Mouse (Mus musculus): Measurements from ENCODE around the gene Gatad2b. TPM values are rescaled to one million over a fixed set of nuclear protein-coding genes. Genes with fewer than 3 reads are reported as not detected.
A peak's percentile ranks its signal among the peaks of the same experiment; 100 is the strongest.
"Not testable (repeated sequence)": the region's sequence is repeated elsewhere in the genome, so short reads cannot be mapped to it uniquely, and the experiment has no call there.

The Gatad2b gene
- total and polyA plus RNA-seq, 2 experiments = 6.3 to 7.1 TPM

GRCm38 (mm10) chr3:90250791-90251190 lies 42.2 kb upstream of the Gatad2b start:
- Histone ChIP-seq H3K79me2 (ENCODE audit: control insufficient read depth, insufficient read depth, low read length) (peaks cover 18% of the 10 kb centered on the region; the same call in 1 of the 2 replicates), H3K4me3 (ENCODE audit: insufficient read depth, low read depth, low read length) (no peak overlapping the region), H3K27ac (replicated peaks; ENCODE audit: insufficient read depth, low read depth, low read length) (no peak overlapping the region), H3K36me3 (ENCODE audit: control insufficient read depth, insufficient read depth, low read length) (peaks cover 9% of the 10 kb centered on the region; the same call in 1 of the 2 replicates), H3K27me3 (ENCODE audit: control insufficient read depth, insufficient read depth, low read length) (no peaks in the 10 kb centered on the region), H3K4me1 (ENCODE audit: control insufficient read depth, insufficient read depth, low read length) (peaks cover 10% of the 10 kb centered on the region), H3K9ac (ENCODE audit: low read depth, low read length) (no peak overlapping the region)
- no peak for DNase-seq (ENCODE audit: extremely low read depth, low read depth, low spot score)
- TF ChIP-seq POLR2A (IDR thresholded peaks at IDR 0.05; ENCODE audit: extremely low read depth, insufficient read depth, low read length) (no peak), CTCF (IDR thresholded peaks at IDR 0.05; ENCODE audit: low read depth, low read length) (no peak)
- 71% methylated on average over 6 of the region's 6 CpGs for WGBS

GRCm38 (mm10) chr3:90251731-90252226 lies 41.2 kb upstream of the Gatad2b start:
- not testable (repeated sequence) for DNase-seq (ENCODE audit: extremely low read depth, low read depth, low spot score); H3K4me3 ChIP-seq (ENCODE audit: insufficient read depth, low read depth, low read length); H3K27ac ChIP-seq (replicated peaks; ENCODE audit: insufficient read depth, low read depth, low read length); H3K27me3 ChIP-seq (ENCODE audit: control insufficient read depth, insufficient read depth, low read length); H3K4me1 ChIP-seq (ENCODE audit: control insufficient read depth, insufficient read depth, low read length); H3K36me3 ChIP-seq (ENCODE audit: control insufficient read depth, insufficient read depth, low read length); H3K9ac ChIP-seq (ENCODE audit: low read depth, low read length)
- peaks cover 27% of the 10 kb centered on the region; the same call in 1 of the 2 replicates for H3K79me2 ChIP-seq (ENCODE audit: control insufficient read depth, insufficient read depth, low read length)
- WGBS = 90% methylated on average over 10 of the region's 12 CpGs

- not testable (repeated sequence) for H3K9ac ChIP-seq (ENCODE audit: low read depth, low read length); H3K36me3 ChIP-seq (ENCODE audit: control insufficient read depth, insufficient read depth, low read length); H3K4me3 ChIP-seq (ENCODE audit: insufficient read depth, low read depth, low read length); H3K27me3 ChIP-seq (ENCODE audit: control insufficient read depth, insufficient read depth, low read length); H3K27ac ChIP-seq (replicated peaks; ENCODE audit: insufficient read depth, low read depth, low read length)
- DNase-seq (ENCODE audit: extremely low read depth, low read depth, low spot score) = peak; percentile 76
- Histone ChIP-seq H3K79me2 (ENCODE audit: control insufficient read depth, insufficient read depth, low read length) (peaks cover 34% of the 10 kb centered on the region; the same call in 1 of the 2 replicates), H3K4me1 (ENCODE audit: control insufficient read depth, insufficient read depth, low read length) (peaks cover 13% of the 10 kb centered on the region)
- 53% methylated on average over 2 of the region's 2 CpGs for WGBS
These were observed 40.3 kb upstream of the Gatad2b start for GRCm38 (mm10) chr3:90252659-90253058.

- peaks cover 34% of the 10 kb centered on the region; the same call in 1 of the 2 replicates for H3K79me2 ChIP-seq (ENCODE audit: control insufficient read depth, insufficient read depth, low read length)
- H3K36me3 ChIP-seq (ENCODE audit: control insufficient read depth, insufficient read depth, low read length); DNase-seq (ENCODE audit: extremely low read depth, low read depth, low spot score); H3K27me3 ChIP-seq (ENCODE audit: control insufficient read depth, insufficient read depth, low read length); H3K4me3 ChIP-seq (ENCODE audit: insufficient read depth, low read depth, low read length); H3K9ac ChIP-seq (ENCODE audit: low read depth, low read length): not testable (repeated sequence)
- H3K27ac ChIP-seq (replicated peaks; ENCODE audit: insufficient read depth, low read depth, low read length) = peak overlapping the region; percentile 32; the same call in 1 of the 2 replicates
- 71% methylated on average over 1 of the region's 1 CpGs for WGBS
- H3K4me1 ChIP-seq (ENCODE audit: control insufficient read depth, insufficient read depth, low read length) = peaks cover 15% of the 10 kb centered on the region
These were observed 39.8 kb upstream of the Gatad2b start for GRCm38 (mm10) chr3:90253174-90253573.

- under 1% methylated on average over 40 of the region's 40 CpGs for WGBS
- DNase-seq (ENCODE audit: extremely low read depth, low read depth, low spot score) = peak; percentile 95
- H3K36me3 ChIP-seq (ENCODE audit: control insufficient read depth, insufficient read depth, low read length) = peaks cover 9% of the 10 kb centered on the region; the same call in 1 of the 2 replicates
- peak within 1 kb of the TSS; percentile 92 for H3K4me3 ChIP-seq (ENCODE audit: insufficient read depth, low read depth, low read length)
- peaks cover 18% of the 10 kb centered on the region for H3K4me1 ChIP-seq (ENCODE audit: control insufficient read depth, insufficient read depth, low read length)
- H3K79me2 ChIP-seq (ENCODE audit: control insufficient read depth, insufficient read depth, low read length) = peaks cover 30% of the 10 kb centered on the region; the same call in 1 of the 2 replicates
- H3K9ac ChIP-seq (ENCODE audit: low read depth, low read length) = peak within 1 kb of the TSS; percentile 91
- H3K27me3 ChIP-seq (ENCODE audit: control insufficient read depth, insufficient read depth, low read length) = no peaks in the 10 kb centered on the region
- H3K27ac ChIP-seq (replicated peaks; ENCODE audit: insufficient read depth, low read depth, low read length) = peak within 1 kb of the TSS; percentile 93
- no peak for TF ChIP-seq CTCF (IDR thresholded peaks at IDR 0.05; ENCODE audit: low read depth, low read length)
- peak; percentile 9; the same call in 1 of the 2 replicates for TF ChIP-seq POLR2A (IDR thresholded peaks at IDR 0.05; ENCODE audit: extremely low read depth, insufficient read depth, low read length)
These were observed 39.1 kb upstream of the Gatad2b start, which contains the start of gene Crtc2 for GRCm38 (mm10) chr3:90253653-90254418. TSS of gene Crtc2 (plus strand) at chr3:90254163.
